17 mouse cellular contexts compared by ENCODE assay signal in genomic region chr10:68132154-68132553, GRCm38 (mm10).
A peak's percentile ranks its signal among the peaks of the same experiment; 100 is the strongest.
DNase-seq lines count a peak whose midpoint lies in the region; ATAC-seq lines count a peak whose summit lies in the region.
"Had no signal": no experiment of that assay in that cellular context is flagged by ENCODE, and none has a peak within 500 bp of the region (broad histone marks: within the 10 kb centered on the region; RNA-seq: fewer than 3 reads in every experiment).

No protein-coding gene starts in this region.

- no peak overlapping the region; the same call in 1 of the 2 replicates for H3K27ac ChIP-seq in heart, embryonic 16.5 days (ENCODE audit: low read length)
- no peak overlapping the region for H3K27ac ChIP-seq in midbrain, embryonic 11.5 days (ENCODE audit: low read depth, low read length)
- no peak overlapping the region for H3K27ac ChIP-seq in midbrain, embryonic 16.5 days (ENCODE audit: low read length)
- H3K27ac ChIP-seq: liver, embryonic 15.5 days; midbrain, embryonic 12.5 days had no signal

- peaks cover 18% of the 10 kb centered on the region; the same call in 1 of the 2 replicates for H3K36me3 ChIP-seq in heart, embryonic 16.5 days (ENCODE audit: control insufficient read depth, insufficient read depth)
- H3K36me3 ChIP-seq in midbrain, embryonic 11.5 days (ENCODE audit: control insufficient read depth, insufficient read depth, low read length), result no peaks in the 10 kb centered on the region
- H3K36me3 ChIP-seq in midbrain, embryonic 16.5 days (ENCODE audit: control insufficient read depth, insufficient read depth, low read length), result no peaks in the 10 kb centered on the region

- no peaks in the 10 kb centered on the region for H3K9me3 ChIP-seq in heart, embryonic 16.5 days (replicated peaks; ENCODE audit: control insufficient read depth, low read length)
- H3K9me3 ChIP-seq in midbrain, embryonic 11.5 days (ENCODE audit: control insufficient read depth, low read length), result no peaks in the 10 kb centered on the region
- H3K9me3 ChIP-seq in midbrain, embryonic 16.5 days (replicated peaks; ENCODE audit: control insufficient read depth, low read length, poor library complexity, severe bottlenecking), result no peaks in the 10 kb centered on the region
- H3K9me3 ChIP-seq: embryonic facial prominence, embryonic 13.5 days; liver, embryonic 15.5 days; midbrain, embryonic 12.5 days had no signal

- H3K4me2 ChIP-seq in heart, embryonic 16.5 days (ENCODE audit: low read depth, low read length), result peak overlapping the region; percentile 45; the same call in 1 of the 2 replicates
- H3K4me2 ChIP-seq in midbrain, embryonic 11.5 days, result no peak overlapping the region
- H3K4me2 ChIP-seq in midbrain, embryonic 16.5 days (ENCODE audit: low read length), result no peak overlapping the region
- H3K4me2 ChIP-seq: embryonic facial prominence, embryonic 13.5 days; liver, embryonic 15.5 days; midbrain, embryonic 12.5 days had no signal

- 92% methylated on average over 5 of the region's 5 CpGs for WGBS in heart, embryonic 16.5 days
- WGBS in midbrain, embryonic 11.5 days, result 92% methylated on average over 5 of the region's 5 CpGs
- 93% methylated on average over 5 of the region's 5 CpGs for whole genome bisulfite sequencing in midbrain, embryonic 16.5 days

- no peak for ATAC-seq in CD4-positive, CD25-positive, alpha-beta regulatory T cell, adult 4 months
- ATAC-seq in heart, embryonic 16.5 days (replicated peaks; ENCODE audit: extremely low read depth, insufficient read depth, low FRiP score), result no peak
- ATAC-seq in midbrain, embryonic 11.5 days (ENCODE audit: low FRiP score), result no peak
- ATAC-seq in midbrain, embryonic 16.5 days, result no peak
- ATAC-seq: forebrain, postnatal 0 days; hindbrain, embryonic 16.5 days had no signal

- peaks cover 72% of the 10 kb centered on the region for H3K4me1 ChIP-seq in heart, embryonic 16.5 days (ENCODE audit: control insufficient read depth, insufficient read depth, low read length)
- H3K4me1 ChIP-seq in midbrain, embryonic 11.5 days (ENCODE audit: control insufficient read depth, insufficient read depth, low read length), result peaks cover 14% of the 10 kb centered on the region
- peaks cover 20% of the 10 kb centered on the region for H3K4me1 ChIP-seq in midbrain, embryonic 16.5 days (ENCODE audit: control insufficient read depth, insufficient read depth, low read length)

- no peak overlapping the region for H3K9ac ChIP-seq in heart, embryonic 16.5 days (ENCODE audit: low read length)
- H3K9ac ChIP-seq in midbrain, embryonic 11.5 days (ENCODE audit: low read length), result no peak overlapping the region
- H3K9ac ChIP-seq in midbrain, embryonic 16.5 days (ENCODE audit: low read depth, low read length), result no peak overlapping the region
- H3K9ac ChIP-seq: embryonic facial prominence, embryonic 13.5 days; forebrain, postnatal 0 days; liver, embryonic 15.5 days; midbrain, embryonic 12.5 days had no signal

- no peaks in the 10 kb centered on the region for H3K27me3 ChIP-seq in heart, embryonic 16.5 days (ENCODE audit: control insufficient read depth, insufficient read depth, low read length)
- no peaks in the 10 kb centered on the region for H3K27me3 ChIP-seq in midbrain, embryonic 11.5 days (ENCODE audit: control insufficient read depth, insufficient read depth, low read length)
- no peaks in the 10 kb centered on the region for H3K27me3 ChIP-seq in midbrain, embryonic 16.5 days (ENCODE audit: control insufficient read depth, insufficient read depth, low read depth, low read length)
- H3K27me3 ChIP-seq: CH12.LX; embryonic facial prominence, embryonic 13.5 days; midbrain, embryonic 12.5 days had no signal

- DNase-seq in CD4-positive, CD25-positive, alpha-beta regulatory T cell, adult 2 months (ENCODE audit: low read depth, low spot score), result peak; percentile 30
- no peak for DNase-seq in heart, adult 8-10 months (ENCODE audit: low spot score)
- DNase-seq in midbrain, embryonic 11.5 days (ENCODE audit: low spot score, missing footprints), result peak; percentile 54
- no peak for DNase-seq in cerebellum, postnatal 14 days
- DNase-seq in urinary bladder, postnatal 14 days (ENCODE audit: low spot score), result no peak
- DNase-seq: forebrain, postnatal 0 days; kidney, adult 11 months; lung, postnatal 14 days; thymus, postnatal 14 days had no signal

- peak overlapping the region; percentile 21 for H3K4me3 ChIP-seq in heart, embryonic 16.5 days (ENCODE audit: low read length)
- H3K4me3 ChIP-seq in midbrain, embryonic 11.5 days (ENCODE audit: low read depth, low read length), result no peak overlapping the region
- no peak overlapping the region for H3K4me3 ChIP-seq in midbrain, embryonic 16.5 days (ENCODE audit: low read depth, low read length)
- H3K4me3 ChIP-seq: embryonic facial prominence, embryonic 13.5 days; liver, embryonic 15.5 days; midbrain, embryonic 12.5 days had no signal

Comparison
In these comparisons a context has a peak if more than half of its experiments do, and no peak if none do; other contexts are left out.
1. DNase-seq: peak in CD4-positive, CD25-positive, alpha-beta regulatory T cell, adult 2 months (single experiment) and midbrain, embryonic 11.5 days (single experiment); none in heart, adult 8-10 months (single experiment), cerebellum, postnatal 14 days (0 of 2) and urinary bladder, postnatal 14 days (single experiment).